Mouse (Mus musculus): ENCODE data around the gene Spata9. TPM values are rescaled to one million over a fixed set of nuclear protein-coding genes. Genes with fewer than 3 reads are reported as not detected.

Spata9 gene
- polyA plus RNA-seq, 1 experiment from 2014 or later, result 0.89 TPM

Other genes with a start within 250 kb of the Spata9 start
- gene Glrx, start 127.3 kb upstream of the Spata9 start, polyA plus RNA-seq (2015; fragmentation: Nextera tagmentation; extraction: Ambion mirVana), result 45.5 and 47.3 TPM in 2 replicates
- 3.2 and 3.7 TPM in 2 replicates for gene Rhobtb3, start 23.2 kb upstream of the Spata9 start, polyA plus RNA-seq (2015; fragmentation: Nextera tagmentation; extraction: Ambion mirVana)
- gene Rfesd, start 51.6 kb downstream of the Spata9 start, polyA plus RNA-seq (2015; fragmentation: Nextera tagmentation; extraction: Ambion mirVana), result 128 and 144 TPM in 2 replicates
- 2.7 and 3.2 TPM in 2 replicates for gene Gpr150, start 89.8 kb downstream of the Spata9 start, polyA plus RNA-seq (2015; fragmentation: Nextera tagmentation; extraction: Ambion mirVana)
- 2.2 and 2.8 TPM in 2 replicates for gene Arsk, start 131.5 kb downstream of the Spata9 start, polyA plus RNA-seq (2015; fragmentation: Nextera tagmentation; extraction: Ambion mirVana)
- 4.4 and 4.6 TPM in 2 replicates for gene Ttc37, start 131.6 kb downstream of the Spata9 start, polyA plus RNA-seq (2015; fragmentation: Nextera tagmentation; extraction: Ambion mirVana)